ENCODE assay signal across 8 mouse cellular contexts in the genomic region with DNA sequence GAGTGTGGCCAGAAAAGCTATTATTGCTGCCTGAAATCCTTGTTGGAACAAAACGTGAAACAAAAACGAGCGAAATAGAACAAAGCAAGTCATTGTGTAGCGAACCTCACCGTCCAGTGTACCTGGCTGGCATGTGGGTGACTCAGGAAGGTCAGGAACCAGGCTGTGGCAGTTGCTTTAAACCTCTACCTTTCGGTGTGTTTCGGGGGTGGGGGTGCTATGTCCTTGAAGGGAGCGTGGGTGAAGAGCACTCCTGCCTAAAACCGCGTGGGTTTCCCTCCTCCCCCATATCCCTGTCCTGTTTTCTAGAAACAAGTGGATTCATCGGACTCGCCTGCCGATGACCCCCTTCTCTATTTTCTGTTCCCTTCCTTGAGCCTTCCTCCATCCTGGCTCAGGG.
DNase-seq lines count a peak whose midpoint lies in the region; ATAC-seq lines count a peak whose summit lies in the region.

No protein-coding gene starts in this region.

- H3K4me3 ChIP-seq in hindbrain, embryonic 15.5 days = no peak overlapping the region
- no peak overlapping the region for H3K4me3 ChIP-seq in hindbrain, embryonic 13.5 days
- H3K4me3 ChIP-seq in limb, embryonic 10.5 days = 0 out of 2 replicates have a peak overlapping the region, but pooled peaks have one; percentile 2

- H3K27me3 ChIP-seq in hindbrain, embryonic 15.5 days = no peaks in the 10 kb centered on the region
- no peaks in the 10 kb centered on the region for H3K27me3 ChIP-seq in hindbrain, embryonic 13.5 days
- H3K27me3 ChIP-seq in limb, embryonic 10.5 days (ENCODE audit: low read depth, poor library complexity, severe bottlenecking) = no peaks in the 10 kb centered on the region

- WGBS in hindbrain, embryonic 15.5 days = 82% methylated on average over 13 of the region's 13 CpGs
- 79% methylated on average over 13 of the region's 13 CpGs for WGBS in hindbrain, embryonic 13.5 days
- WGBS in limb, embryonic 10.5 days = 86% methylated on average over 13 of the region's 13 CpGs

- peaks cover 12% of the 10 kb centered on the region for H3K4me1 ChIP-seq in hindbrain, embryonic 15.5 days (replicated peaks)
- H3K4me1 ChIP-seq in hindbrain, embryonic 13.5 days (replicated peaks) = peaks cover 14% of the 10 kb centered on the region
- H3K4me1 ChIP-seq in limb, embryonic 10.5 days = peaks cover 27% of the 10 kb centered on the region

- no peaks in the 10 kb centered on the region for H3K36me3 ChIP-seq in hindbrain, embryonic 15.5 days
- no peaks in the 10 kb centered on the region for H3K36me3 ChIP-seq in hindbrain, embryonic 13.5 days
- no peaks in the 10 kb centered on the region for H3K36me3 ChIP-seq in limb, embryonic 10.5 days

- no peak overlapping the region for H3K4me2 ChIP-seq in hindbrain, embryonic 15.5 days
- no peak overlapping the region for H3K4me2 ChIP-seq in hindbrain, embryonic 13.5 days

- H3K9me3 ChIP-seq in hindbrain, embryonic 15.5 days = no peaks in the 10 kb centered on the region
- no peaks in the 10 kb centered on the region for H3K9me3 ChIP-seq in hindbrain, embryonic 13.5 days
- H3K9me3 ChIP-seq in limb, embryonic 10.5 days (replicated peaks) = no peaks in the 10 kb centered on the region

- no peak for ATAC-seq in hindbrain, embryonic 15.5 days (ENCODE audit: low FRiP score, low read depth)
- ATAC-seq in hindbrain, embryonic 13.5 days (ENCODE audit: low FRiP score) = no peak
- peak; percentile 41 for ATAC-seq in CD4-positive, CD25-positive, alpha-beta regulatory T cell, adult 4 months
- ATAC-seq in activated CD4-positive, CD25-positive, alpha-beta regulatory T cell, adult 4 months = no peak

- 0 out of 2 replicates have a peak overlapping the region, but pooled peaks have one; percentile 4 for H3K27ac ChIP-seq in hindbrain, embryonic 15.5 days (replicated peaks)
- no peak overlapping the region for H3K27ac ChIP-seq in hindbrain, embryonic 13.5 days
- H3K27ac ChIP-seq in limb, embryonic 10.5 days = peak overlapping the region; percentile 78

- peak; percentile 48 for DNase-seq in cerebellum, adult 8-10 months
- no peak for DNase-seq in limb, embryonic 10.5 days (ENCODE audit: low spot score)
- no peak for DNase-seq in gastrocnemius, postnatal 25 days
- no peak for DNase-seq in layer of hippocampus, postnatal 14 days (ENCODE audit: low spot score in 2 of 2)

- H3K9ac ChIP-seq in hindbrain, embryonic 15.5 days = no peak overlapping the region
- no peak overlapping the region for H3K9ac ChIP-seq in hindbrain, embryonic 13.5 days
